Mouse (Mus musculus) olfactory bulb, adult 2 months (tissue): Measurements from ENCODE around the gene Shisa9. TPM values are rescaled to one million over a fixed set of nuclear protein-coding genes. Genes with fewer than 3 reads are reported as not detected.

Experiments
- H3K27ac ChIP-seq: fragments of 200-500 bp; 2 replicates; pipeline ENCODE4 v1.5.1; 2012; ENCODE audit warnings: low read depth, low read length; ENCODE audit not compliant: insufficient read depth
- H3K4me1 ChIP-seq: fragments of 200-500 bp; 2 replicates; pipeline ENCODE4 v1.6.1; 2012; ENCODE audit warnings: low read length; ENCODE audit not compliant: control insufficient read depth, insufficient read depth
- H3K4me3 ChIP-seq: fragments of 200-500 bp; 2 replicates; pipeline ENCODE4 v1.5.1; 2012; ENCODE audit warnings: mild to moderate bottlenecking, low read depth, low read length, moderate library complexity; ENCODE audit not compliant: insufficient read depth
- CTCF ChIP-seq: fragments of 200-500 bp; IDR thresholded peaks from 2 replicates; pipeline ENCODE4 v1.5.1; 2012; ENCODE audit warnings: low read depth, mild to moderate bottlenecking, low read length, moderate library complexity; ENCODE audit not compliant: insufficient read depth
- POLR2A ChIP-seq: fragments of 200-500 bp; IDR thresholded peaks from 2 replicates; pipeline ENCODE4 v1.6.1; 2012; ENCODE audit warnings: mild to moderate bottlenecking, low read depth, low read length, moderate library complexity; ENCODE audit not compliant: insufficient read depth
- WGBS: fragments of 180-500 bp; shearing (Covaris S2); methylation state at CpG from one replicate; pipeline ENCODE4 v1.1.7; 2018; 5-methylcytosine and 5-hydroxymethylcytosine counted together
- polyA plus RNA-seq: library from polyadenylated mRNA; stranded (reverse); fragments of >200 nt; gene quantifications from 2 replicates; pipeline ENCODE4 v1.2.4, GENCODE M21; 2012; ENCODE audit warnings: low replicate concordance; ENCODE audit not compliant: missing spikeins, insufficient read depth, insufficient read length

Shisa9 gene
- polyA plus RNA-seq, 1 experiment = 125 TPM

GRCm38 (mm10) chr16:12116926-12117325, 133.0 kb downstream of the Shisa9 start:
- TF ChIP-seq CTCF = no peak
- no peak for TF ChIP-seq POLR2A
- Histone ChIP-seq H3K4me3 (no peak overlapping the region), H3K27ac (no peak overlapping the region), H3K4me1 (peaks cover 11% of the 10 kb centered on the region; the same call in 1 of the 2 replicates)
- WGBS = 85% methylated on average over 1 of the region's 1 CpGs

- 82% methylated on average over 3 of the region's 3 CpGs for WGBS
- no peak overlapping the region for H3K27ac ChIP-seq
- TF ChIP-seq POLR2A = no peak
- no peak for TF ChIP-seq CTCF
Measured at GRCm38 (mm10) chr16:12119463-12119862, 135.6 kb downstream of the Shisa9 start.

GRCm38 (mm10) chr16:12129782-12130181, 145.9 kb downstream of the Shisa9 start:
- no peak for TF ChIP-seq CTCF
- TF ChIP-seq POLR2A = no peak
- no peak overlapping the region for H3K27ac ChIP-seq
- 56% methylated on average over 3 of the region's 3 CpGs for WGBS
- H3K4me1 ChIP-seq = 0 out of 2 replicates have a peak, but pooled peaks cover 2% of the 10 kb centered on the region
- H3K4me3 ChIP-seq = no peak overlapping the region

More at GRCm38 (mm10) chr16:12119463-12119862, 135.6 kb downstream of the Shisa9 start:
- Histone ChIP-seq H3K4me3 (no peak overlapping the region), H3K4me1 (peaks cover 5% of the 10 kb centered on the region; the same call in 1 of the 2 replicates)

GRCm38 (mm10) chr16:12146666-12147065, 162.8 kb downstream of the Shisa9 start:
- TF ChIP-seq POLR2A (no peak), CTCF (no peak)
- H3K4me3 ChIP-seq = no peak overlapping the region
- peaks cover 7% of the 10 kb centered on the region for H3K4me1 ChIP-seq
- H3K27ac ChIP-seq = peak overlapping the region; percentile 33; the same call in 1 of the 2 replicates

- Histone ChIP-seq H3K4me3 (no peak overlapping the region), H3K4me1 (peaks cover 4% of the 10 kb centered on the region; the same call in 1 of the 2 replicates), H3K27ac (no peak overlapping the region)
- TF ChIP-seq CTCF (no peak), POLR2A (no peak)
- WGBS = 61% methylated on average over 4 of the region's 4 CpGs
Measured at GRCm38 (mm10) chr16:12151986-12152385, 168.1 kb downstream of the Shisa9 start.

GRCm38 (mm10) chr16:12154476-12154875, 170.6 kb downstream of the Shisa9 start:
- no peak overlapping the region for H3K4me3 ChIP-seq
- 53% methylated on average over 2 of the region's 2 CpGs for WGBS
- no peak for TF ChIP-seq POLR2A
- no peak for TF ChIP-seq CTCF
- 0 out of 2 replicates have a peak overlapping the region, but pooled peaks have one; percentile 21 for H3K27ac ChIP-seq
- H3K4me1 ChIP-seq = peaks cover 4% of the 10 kb centered on the region; the same call in 1 of the 2 replicates

- 89% methylated on average over 1 of the region's 1 CpGs for WGBS
- TF ChIP-seq CTCF = no peak
- TF ChIP-seq POLR2A = no peak
- H3K4me1 ChIP-seq = no peaks in the 10 kb centered on the region
- no peak overlapping the region for H3K27ac ChIP-seq
- H3K4me3 ChIP-seq = no peak overlapping the region
Measured at GRCm38 (mm10) chr16:12173482-12174041, 189.6 kb downstream of the Shisa9 start.

- TF ChIP-seq POLR2A = no peak
- TF ChIP-seq CTCF = no peak
- no peaks in the 10 kb centered on the region for H3K4me1 ChIP-seq
Measured at GRCm38 (mm10) chr16:12178031-12178430, 194.1 kb downstream of the Shisa9 start.

GRCm38 (mm10) chr16:12189739-12190138, 205.8 kb downstream of the Shisa9 start:
- TF ChIP-seq POLR2A (no peak), CTCF (no peak)
- H3K4me1 ChIP-seq = no peaks in the 10 kb centered on the region
- no peak overlapping the region for H3K4me3 ChIP-seq
- 57% methylated on average over 2 of the region's 2 CpGs for WGBS
- no peak overlapping the region for H3K27ac ChIP-seq

More at GRCm38 (mm10) chr16:12178031-12178430, 194.1 kb downstream of the Shisa9 start:
- Histone ChIP-seq H3K27ac (no peak overlapping the region), H3K4me3 (no peak overlapping the region)
- WGBS = 78% methylated on average over 2 of the region's 2 CpGs
